Mouse (Mus musculus): ENCODE measurements around the gene Usp21.

DNA sequence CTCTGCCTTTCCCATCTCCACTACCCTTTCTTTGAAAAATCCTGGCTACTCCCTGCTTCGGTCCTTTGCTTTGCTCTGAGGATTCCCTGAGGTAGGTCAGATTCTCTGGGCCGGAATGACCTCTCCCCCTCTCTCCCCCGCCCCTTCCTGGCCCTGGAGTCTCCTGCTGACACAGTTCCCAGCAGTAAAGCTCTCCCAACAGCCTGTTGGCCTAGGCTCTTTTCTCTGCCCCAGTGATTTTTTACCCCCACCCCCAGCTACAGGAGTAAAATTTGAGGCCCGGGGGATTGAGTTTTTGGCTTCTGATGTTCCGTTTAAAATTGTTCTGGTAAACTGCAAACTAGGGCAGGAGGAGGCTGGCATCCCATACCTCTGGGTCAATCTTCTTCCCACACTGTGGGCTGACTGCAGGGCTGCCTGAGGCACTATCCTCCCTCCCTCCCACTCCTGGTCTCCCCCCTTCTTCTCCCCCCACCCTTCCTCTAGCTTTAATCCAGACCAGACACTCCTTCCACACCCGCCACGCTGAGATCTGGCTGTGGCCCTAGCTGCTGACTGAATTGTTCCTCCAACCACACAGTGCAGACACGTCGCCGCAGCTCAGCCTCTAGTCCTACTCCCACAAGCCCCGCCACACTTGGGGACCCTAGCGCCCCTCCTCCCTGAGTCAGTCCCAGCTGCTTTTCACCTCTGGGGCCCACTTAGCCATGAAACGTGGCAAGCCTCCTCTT lies 36.0 kb downstream of the Usp21 start:
- TF ChIP-seq POLR2A (IDR thresholded peaks at IDR 0.05; ENCODE audit: low read depth, low read length) (no peak), CTCF (IDR thresholded peaks at IDR 0.05; ENCODE audit: extremely low read depth, insufficient read depth, insufficient read length, insufficient replicate concordance) (no peak)

Data from spleen, adult 2 months (tissue).